Mouse (Mus musculus) granulocyte monocyte progenitor cell, adult 5-6 weeks (primary cell): Measurements from ENCODE around the gene Necap1. TPM values are rescaled to one million over a fixed set of nuclear protein-coding genes. Genes with fewer than 3 reads are reported as not detected.

ENCODE experiments used
- ATAC-seq: replicated peaks from 2 replicates; pipeline ENCODE4 v1.8.0; 2016; ENCODE audit warnings: mild to moderate bottlenecking, moderate TSS enrichment, inconsistent platforms; ENCODE audit not compliant: poor library complexity, severe bottlenecking
- total RNA-seq, 2 experiments: library from RNA; stranded (forward) in 1 of 2; stranded (reverse) in 1 of 2; fragments of 200-712, 200-1000 nt in 1 of 2; fragments of >200 nt in 1 of 2; fragmentation: Nextera tagmentation in 1 of 2; gene quantifications; 2 replicates each; pipeline ENCODE4 v1.2.3; 2014 to 2017

Gene Necap1
- total RNA-seq, 2 experiments from 2014 or later: 14.3 to 26.1 TPM

DNA sequence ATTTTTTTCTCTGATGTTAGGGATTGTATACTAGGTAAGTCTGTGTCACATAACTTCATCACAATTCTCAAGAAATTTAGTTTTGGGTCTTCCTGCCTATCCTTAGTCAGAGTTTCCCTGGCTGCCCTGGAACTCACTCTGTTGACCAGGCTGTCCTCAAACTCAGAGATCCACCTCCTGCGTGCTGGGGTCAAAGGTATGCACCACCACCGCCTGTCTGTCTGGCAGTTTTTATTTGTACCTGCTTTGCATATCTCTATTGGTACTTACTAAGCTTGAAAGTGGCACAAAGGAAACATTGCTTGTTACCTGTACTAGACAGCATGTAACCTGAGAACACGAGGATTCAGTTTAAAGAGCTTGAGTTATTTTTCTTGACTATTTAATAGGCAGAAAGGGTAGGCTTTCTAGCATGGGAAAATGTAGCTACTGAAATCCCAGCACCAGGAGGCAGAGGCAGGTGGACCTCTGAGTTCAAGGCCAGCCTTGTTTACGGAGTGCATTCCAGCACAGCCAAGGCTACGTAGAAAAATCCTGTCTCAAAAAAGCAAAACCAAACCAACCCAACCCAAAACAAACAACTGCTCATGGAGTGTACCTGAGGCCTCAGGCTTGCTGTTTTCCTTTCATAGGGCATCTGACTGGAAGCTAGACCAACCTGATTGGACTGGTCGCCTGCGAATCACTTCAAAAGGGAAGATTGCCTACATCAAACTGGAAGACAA, 5.7 kb downstream of the Necap1 start:
- ATAC-seq: no peak

DNA sequence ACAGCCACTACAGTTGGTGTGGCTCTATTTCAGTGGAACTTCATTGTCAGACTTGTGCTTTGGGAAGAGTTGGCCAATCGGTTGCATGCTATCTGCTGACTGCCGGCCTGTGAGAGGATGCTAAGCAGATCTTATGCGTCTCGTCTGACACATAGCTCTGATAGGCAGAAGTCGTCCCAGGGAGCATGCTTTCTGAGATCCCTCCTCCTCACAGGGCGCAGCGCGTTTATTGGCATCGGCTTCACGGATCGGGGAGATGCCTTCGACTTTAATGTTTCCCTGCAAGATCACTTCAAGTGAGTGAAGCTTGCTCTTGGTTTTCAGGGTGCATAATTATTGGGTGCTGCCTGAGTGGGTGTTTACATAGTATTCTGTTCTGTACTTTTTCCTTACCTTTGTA, 7.0 kb downstream of the Necap1 start:
- ATAC-seq: no peak

DNA sequence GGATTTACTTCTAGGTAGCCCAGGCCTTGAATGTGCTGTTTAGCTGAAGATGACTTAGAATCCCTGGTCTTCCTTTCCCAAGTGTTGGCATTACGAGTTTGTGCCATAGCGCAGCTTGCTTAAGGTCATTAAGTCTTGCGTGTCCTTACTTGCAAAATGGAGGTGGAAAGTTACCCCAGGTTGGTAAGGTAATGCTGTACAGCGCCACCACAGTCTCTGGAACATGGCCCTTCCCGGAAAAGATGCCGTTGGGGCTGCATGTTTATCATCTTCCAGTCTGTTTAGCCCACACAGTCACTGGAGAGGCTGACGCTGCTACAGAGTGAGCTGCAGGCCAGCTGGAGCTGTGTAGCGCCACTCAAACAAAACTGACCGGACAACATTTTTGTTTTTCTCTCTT, 9.3 kb downstream of the Necap1 start:
- ATAC-seq: no peak

DNA sequence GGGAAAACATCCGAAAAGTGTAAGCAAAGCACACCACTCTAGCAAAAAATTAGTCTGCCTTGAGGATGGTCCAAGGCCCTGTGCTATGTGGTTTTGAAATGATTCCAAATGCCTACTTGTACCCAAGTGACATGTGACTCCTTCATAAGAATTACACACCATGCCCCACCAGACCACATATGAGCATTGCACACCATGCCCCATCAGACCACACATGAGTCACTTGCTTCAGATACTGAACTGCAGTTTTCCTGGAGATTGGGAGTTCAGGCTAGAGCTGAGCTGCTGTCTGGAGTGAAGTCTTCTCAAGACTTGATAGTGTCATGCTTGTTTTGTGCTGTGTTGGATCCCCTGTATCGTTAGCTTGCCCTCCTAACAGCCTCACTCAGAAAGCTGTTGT, 15.3 kb downstream of the Necap1 start:
- ATAC-seq: peak; percentile 31

DNA sequence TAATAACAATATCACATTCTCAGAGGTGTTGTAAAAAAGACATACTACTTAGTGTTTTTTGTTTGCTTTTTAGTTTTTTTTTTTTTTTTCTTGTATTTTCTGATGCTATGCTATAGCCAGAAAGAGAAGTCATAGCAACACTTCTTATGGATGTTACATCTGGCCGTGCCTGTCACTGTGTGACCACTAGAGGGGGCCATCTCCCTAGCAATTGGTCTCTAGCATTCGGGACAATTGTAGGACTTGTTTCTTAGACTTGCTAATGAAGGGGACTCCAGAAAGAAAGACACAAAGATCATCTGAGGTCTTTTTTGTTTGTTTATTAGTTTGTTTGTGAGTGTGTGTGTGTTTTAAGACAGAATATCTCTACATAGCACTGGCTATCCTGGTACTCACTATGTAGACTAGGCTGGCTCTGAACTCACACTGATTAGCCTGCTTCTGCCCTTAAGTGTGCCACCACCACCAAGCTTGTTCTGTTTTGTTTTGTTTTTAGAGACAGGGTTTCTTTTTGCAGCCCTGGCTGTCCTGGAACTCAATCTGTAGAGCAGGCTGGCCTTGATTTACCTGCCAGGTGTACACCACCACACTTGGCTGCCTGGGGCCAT, 18.3 kb downstream of the Necap1 start:
- ATAC-seq: peak; percentile 93

DNA sequence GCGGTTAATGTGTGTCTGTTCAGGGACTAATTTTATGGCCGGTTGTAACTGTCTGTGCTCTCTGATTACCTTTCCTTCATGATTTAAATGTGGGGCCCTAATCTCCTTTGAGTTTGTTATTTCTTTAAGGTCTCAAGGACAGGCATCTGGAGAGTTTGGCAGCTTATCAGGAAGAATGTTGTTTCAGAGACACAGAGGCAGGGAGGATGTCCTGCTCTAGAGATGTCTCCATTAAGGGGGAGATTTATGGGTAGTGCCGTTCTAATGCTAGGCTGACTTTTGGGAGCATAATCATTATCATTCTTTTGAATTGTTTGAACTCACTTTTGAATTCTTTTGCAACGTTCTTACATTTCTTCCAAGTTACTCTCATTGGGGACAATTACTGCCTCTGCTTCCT, 45.6 kb downstream of the Necap1 start:
- no peak for ATAC-seq

DNA sequence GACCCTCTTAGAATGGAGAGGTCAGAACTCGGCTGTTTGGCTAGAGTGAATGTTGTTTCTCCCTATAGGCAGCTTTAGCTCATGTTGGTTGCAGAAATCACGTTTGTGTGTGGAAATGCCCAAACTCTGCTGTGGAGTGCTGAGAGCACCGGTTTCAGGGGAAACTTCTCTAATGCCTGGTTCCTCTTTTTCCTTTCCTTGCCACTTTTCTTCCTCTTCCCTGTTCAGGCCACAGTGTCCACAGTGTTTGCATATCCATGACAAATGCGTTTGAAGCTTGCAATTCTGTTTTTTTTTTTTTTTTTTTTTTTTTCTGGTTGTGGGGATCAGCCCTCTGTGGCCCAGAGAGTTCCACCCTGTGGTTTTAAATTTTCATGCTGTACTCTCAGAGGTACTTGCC, 47.2 kb downstream of the Necap1 start, which contains the start of gene Clec4a1:
Clec4a1 (plus strand) TSS at position 398 of the 400 bp plus-strand sequence.
- ATAC-seq: peak; percentile 99

DNA sequence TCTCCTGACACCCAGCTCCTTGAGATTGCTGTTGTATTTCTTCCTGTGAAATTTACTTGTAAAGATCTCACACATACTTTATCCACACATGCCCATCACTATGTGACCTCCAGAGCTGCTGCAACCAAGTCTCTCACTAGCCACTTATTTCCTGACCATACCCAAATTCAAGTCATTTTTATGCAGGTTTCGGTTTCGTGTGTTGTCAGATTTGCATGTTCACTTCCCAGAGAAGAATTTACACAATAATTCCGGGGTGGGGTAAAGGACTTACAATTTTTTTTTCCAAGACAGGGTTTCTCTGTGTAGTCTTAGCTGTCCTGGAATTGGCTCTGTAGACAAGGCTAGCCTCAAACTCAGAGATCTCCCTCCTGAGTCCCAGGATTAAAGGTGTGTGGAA, 60.6 kb downstream of the Necap1 start:
- peak; percentile 87 for ATAC-seq

Other genes starting within 250 kb of the Necap1 start
- gene Dppa3, start 248.1 kb upstream of the Necap1 start, total RNA-seq (2014; fragmentation: Nextera tagmentation): not detected in 2 replicates
- gene Dppa3, start 248.1 kb upstream of the Necap1 start, total RNA-seq (2017): not detected in 2 replicates
- not detected in 2 replicates for gene Nanog, start 167.0 kb upstream of the Necap1 start, total RNA-seq (2014; fragmentation: Nextera tagmentation)
- gene Nanog, start 167.0 kb upstream of the Necap1 start, total RNA-seq (2017): not detected in 2 replicates
- 4.7 and 6.5 TPM in 2 replicates for gene Slc2a3, start 72.8 kb upstream of the Necap1 start, total RNA-seq (2014; fragmentation: Nextera tagmentation)
- 8.4 and 8.8 TPM in 2 replicates for gene Slc2a3, start 72.8 kb upstream of the Necap1 start, total RNA-seq (2017)
- 5.2 and 8.1 TPM in 2 replicates for gene Foxj2, start 54.6 kb upstream of the Necap1 start, total RNA-seq (2014; fragmentation: Nextera tagmentation)
- gene Foxj2, start 54.6 kb upstream of the Necap1 start, total RNA-seq (2017): 1.6 and 3.5 TPM in 2 replicates
- not detected in 2 replicates for gene C3ar1, start 18.3 kb upstream of the Necap1 start, total RNA-seq (2014; fragmentation: Nextera tagmentation)
- 0.04 and 0.10 TPM in 2 replicates for gene C3ar1, start 18.3 kb upstream of the Necap1 start, total RNA-seq (2017)
- 1.7 TPM in 1 of 2 replicates, not detected in the other for gene Clec4a1, start 47.4 kb downstream of the Necap1 start, total RNA-seq (2014; fragmentation: Nextera tagmentation)
- gene Clec4a1, start 47.4 kb downstream of the Necap1 start, total RNA-seq (2017): 0.93 and 1.3 TPM in 2 replicates
- 5.3 TPM in 1 of 2 replicates, not detected in the other for gene Clec4a3, start 78.0 kb downstream of the Necap1 start, total RNA-seq (2014; fragmentation: Nextera tagmentation)
- 0.93 and 2.5 TPM in 2 replicates for gene Clec4a3, start 78.0 kb downstream of the Necap1 start, total RNA-seq (2017)
- gene Clec4a4, start 115.9 kb downstream of the Necap1 start, total RNA-seq (2014; fragmentation: Nextera tagmentation): not detected in 2 replicates
- not detected in 2 replicates for gene Clec4a4, start 115.9 kb downstream of the Necap1 start, total RNA-seq (2017)
- not detected in 2 replicates for gene Clec4b1, start 175.5 kb downstream of the Necap1 start, total RNA-seq (2014; fragmentation: Nextera tagmentation)
- gene Clec4b1, start 175.5 kb downstream of the Necap1 start, total RNA-seq (2017): 2.6 TPM in 1 of 2 replicates, not detected in the other
- 38.4 and 58.3 TPM in 2 replicates for gene Clec4a2, start 232.0 kb downstream of the Necap1 start, total RNA-seq (2014; fragmentation: Nextera tagmentation)
- 39.5 and 48.5 TPM in 2 replicates for gene Clec4a2, start 232.0 kb downstream of the Necap1 start, total RNA-seq (2017)